Comparison of ENCODE assay signal across 44 mouse cellular contexts in genomic region chr10:25503250-25503649, GRCm38 (mm10). TPM values are rescaled to one million over a fixed set of nuclear protein-coding genes. Genes with fewer than 3 reads are reported as not detected.
"Had no signal": no experiment of that assay in that cellular context is flagged by ENCODE, and none has a peak within 500 bp of the region (broad histone marks: within the 10 kb centered on the region; RNA-seq: fewer than 3 reads in every experiment).

No protein-coding gene starts in this region.

- ATAC-seq: liver, embryonic 12.5 days; liver, postnatal 0 days; midbrain, embryonic 13.5 days; midbrain, embryonic 15.5 days; midbrain, embryonic 16.5 days had no signal

- H3K9me3 ChIP-seq: limb, embryonic 10.5 days; limb, embryonic 12.5 days; limb, embryonic 13.5 days; limb, embryonic 15.5 days; liver, embryonic 12.5 days; liver, embryonic 13.5 days; liver, embryonic 15.5 days; lung, embryonic 15.5 days; megakaryocyte, embryonic 14.5 days; midbrain, embryonic 10.5 days; midbrain, embryonic 12.5 days; midbrain, embryonic 13.5 days; midbrain, embryonic 15.5 days; neural tube, embryonic 12.5 days had no signal

- H3K27me3 ChIP-seq: limb, embryonic 12.5 days; limb, embryonic 13.5 days; limb, embryonic 15.5 days; liver, embryonic 12.5 days; liver, embryonic 13.5 days; liver, embryonic 15.5 days; lung, embryonic 15.5 days; megakaryocyte, embryonic 14.5 days; midbrain, embryonic 12.5 days; midbrain, embryonic 13.5 days; midbrain, embryonic 15.5 days; neural tube, embryonic 12.5 days had no signal

- H3K36me3 ChIP-seq: liver, embryonic 15.5 days; midbrain, embryonic 12.5 days; midbrain, embryonic 13.5 days; midbrain, embryonic 15.5 days had no signal

- H3K4me1 ChIP-seq: limb, embryonic 10.5 days; limb, embryonic 12.5 days; limb, embryonic 15.5 days; liver, embryonic 12.5 days; liver, embryonic 13.5 days; liver, embryonic 15.5 days; lung, embryonic 15.5 days; midbrain, embryonic 10.5 days; midbrain, embryonic 12.5 days; midbrain, embryonic 13.5 days; midbrain, embryonic 15.5 days had no signal

- H3K27ac ChIP-seq: left cerebral cortex, adult 2 months; limb, embryonic 10.5 days; limb, embryonic 12.5 days; limb, embryonic 13.5 days; limb, embryonic 15.5 days; liver, embryonic 12.5 days; liver, embryonic 13.5 days; liver, embryonic 14.5 days; liver, embryonic 15.5 days; lung, embryonic 15.5 days; macrophage; midbrain, embryonic 10.5 days; midbrain, embryonic 12.5 days; midbrain, embryonic 13.5 days; midbrain, embryonic 15.5 days; neural tube, embryonic 12.5 days had no signal

- DNase-seq: left cerebral cortex, postnatal 4 days; liver; liver, embryonic 13.5 days; liver, postnatal 0 days; lung, adult 18-20 months; lung, adult 2 months; lung, postnatal 10 days; lung, postnatal 14 days; lung, postnatal 36 days; lung, postnatal 4 days; midbrain, embryonic 14.5 days had no signal

- H3K4me3 ChIP-seq: left cerebral cortex, adult 2 months; limb, embryonic 10.5 days; limb, embryonic 12.5 days; limb, embryonic 13.5 days; limb, embryonic 15.5 days; liver, embryonic 12.5 days; liver, embryonic 13.5 days; liver, embryonic 15.5 days; lung, embryonic 15.5 days; megakaryocyte, embryonic 14.5 days; midbrain, embryonic 10.5 days; midbrain, embryonic 12.5 days; midbrain, embryonic 13.5 days; midbrain, embryonic 15.5 days; myocyte; neural tube, embryonic 12.5 days had no signal

- H3K9ac ChIP-seq: limb, embryonic 12.5 days; limb, embryonic 13.5 days; limb, embryonic 15.5 days; liver, embryonic 12.5 days; liver, embryonic 13.5 days; liver, embryonic 14.5 days; liver, embryonic 15.5 days; liver, postnatal 0 days; lung, embryonic 15.5 days; midbrain, embryonic 12.5 days; midbrain, embryonic 13.5 days; midbrain, embryonic 15.5 days; neural tube, embryonic 12.5 days had no signal

- H3K4me2 ChIP-seq: limb, embryonic 12.5 days; limb, embryonic 13.5 days; limb, embryonic 15.5 days; liver, embryonic 11.5 days; liver, embryonic 12.5 days; liver, embryonic 13.5 days; liver, embryonic 15.5 days; lung, embryonic 15.5 days; midbrain, embryonic 11.5 days; midbrain, embryonic 12.5 days; midbrain, embryonic 13.5 days; midbrain, embryonic 15.5 days; neural tube, embryonic 12.5 days had no signal

RNA-seq across cellular contexts. Expression of gene Smlr1, which starts 32.8 kb away (rescaled TPM):
- total RNA-seq: left cerebral cortex, adult 2 months; left cerebral cortex, adult 8-10 months; left cerebral cortex, postnatal 10 days; left cerebral cortex, postnatal 14 days; left cerebral cortex, postnatal 25 days; left cerebral cortex, postnatal 36 days; left cerebral cortex, postnatal 4 days; megakaryocyte progenitor cell, adult 5-6 weeks; megakaryocyte, adult 5-6 weeks; megakaryocyte-erythroid progenitor cell, adult 5-6 weeks; monocyte, adult 5-6 weeks had no signal
- polyA plus RNA-seq: limb, embryonic 10.5 days; limb, embryonic 11.5 days; limb, embryonic 12.5 days; limb, embryonic 13.5 days; limb, embryonic 15.5 days; lung, adult 2 months; lung, embryonic 15.5 days; lung, embryonic 16.5 days; macrophage; midbrain, embryonic 10.5 days; midbrain, embryonic 11.5 days; midbrain, embryonic 12.5 days; midbrain, embryonic 13.5 days; midbrain, embryonic 14.5 days; midbrain, embryonic 15.5 days; midbrain, postnatal 0 days; neural tube, embryonic 11.5 days; neural tube, embryonic 12.5 days had no signal
